Mouse (Mus musculus) limb, embryonic 14.5 days (tissue): ENCODE data around the gene Fuca1. TPM values are rescaled to one million over a fixed set of nuclear protein-coding genes. Genes with fewer than 3 reads are reported as not detected.

ENCODE experiments used
- ATAC-seq: fragments of 200-750 bp; cut with Nextera tagmentation; 2 replicates; pipeline ENCODE4 v1.8.0; 2017; ENCODE audit warnings: low read depth, moderate number of reproducible peaks, moderate TSS enrichment; ENCODE audit not compliant: low FRiP score
- DNase-seq: peaks from one replicate; pipeline ENCODE4 v3.0.0-alpha.2; 2015; ENCODE audit warnings: low spot score
- H3K27ac ChIP-seq: fragments of 300-500 bp; sonication (generic); replicated peaks from 2 replicates; pipeline ENCODE4 v1.5.1; 2014; ENCODE audit warnings: low read depth, mild to moderate bottlenecking, low read length, moderate library complexity, mixed read lengths
- H3K27me3 ChIP-seq: fragments of 300-500 bp; sonication (generic); 2 replicates; pipeline ENCODE4 v1.6.1; 2014; ENCODE audit warnings: low read length, mixed read lengths; ENCODE audit not compliant: control insufficient read depth, insufficient read depth
- H3K36me3 ChIP-seq: fragments of 300-500 bp; sonication (generic); 2 replicates; pipeline ENCODE4 v1.6.1; 2014; ENCODE audit warnings: mild to moderate bottlenecking, low read length, moderate library complexity, mixed read lengths; ENCODE audit not compliant: control insufficient read depth, insufficient read depth
- H3K4me1 ChIP-seq: fragments of 300-500 bp; sonication (generic); 2 replicates; pipeline ENCODE4 v1.6.1; 2014; ENCODE audit warnings: antibody characterized with exemption, low read length, mixed read lengths; ENCODE audit not compliant: control insufficient read depth, insufficient read depth
- H3K4me2 ChIP-seq: fragments of 300-500 bp; sonication (generic); replicated peaks from 2 replicates; pipeline ENCODE4 v1.6.1; 2014; ENCODE audit warnings: low read depth, mild to moderate bottlenecking, low read length, moderate library complexity; ENCODE audit not compliant: severe bottlenecking
- H3K4me3 ChIP-seq: fragments of 300-500 bp; sonication (generic); replicated peaks from 2 replicates; pipeline ENCODE4 v1.5.1; 2014; ENCODE audit warnings: low read length
- H3K9ac ChIP-seq: fragments of 300-500 bp; sonication (generic); 2 replicates; pipeline ENCODE4 v1.6.1; 2014; ENCODE audit warnings: mild to moderate bottlenecking, low read depth, low read length, moderate library complexity; ENCODE audit not compliant: severe bottlenecking
- H3K9me3 ChIP-seq: fragments of 300-500 bp; sonication (generic); 2 replicates; pipeline ENCODE4 v1.6.1; 2016; ENCODE audit warnings: low read length; ENCODE audit not compliant: control insufficient read depth
- POLR2A ChIP-seq: fragments of 200-500 bp; IDR thresholded peaks from 2 replicates; pipeline ENCODE4 v1.8.0; 2012; ENCODE audit warnings: inconsistent platforms, mild to moderate bottlenecking, moderate library complexity, borderline replicate concordance; ENCODE audit not compliant: insufficient read depth, insufficient read length; ENCODE audit errors: extremely low read depth
- WGBS: fragments of 180-500 bp; shearing (Covaris S2); extraction: QIAGEN DNeasy Blood & Tissue Kit; methylation state at CpG from one replicate; pipeline ENCODE4 v1.1.7; 2014; 5-methylcytosine and 5-hydroxymethylcytosine counted together
- polyA plus RNA-seq, 2 experiments: library from polyadenylated mRNA; depleted of rRNA in 1 of 2; stranded (reverse) in 1 of 2; unstranded in 1 of 2; fragments of >200 nt; fragmentation: Nextera tagmentation in 1 of 2; extraction: Ambion mirVana in 1 of 2; gene quantifications; 2 replicates each; pipeline versions ENCODE4 v1.2.1 to v1.2.3; 2012 to 2014

Fuca1 gene
- polyA plus RNA-seq, 2 experiments: 50.1 to 80.8 TPM

GRCm38 (mm10) chr4:135969070-135969750 lies 48.7 kb downstream of the Fuca1 start:
- TF ChIP-seq POLR2A: no peak
- 92% methylated on average over 13 of the region's 13 CpGs for WGBS
- ATAC-seq: no peak
- H3K27me3 ChIP-seq: no peaks in the 10 kb centered on the region
- peaks cover 13% of the 10 kb centered on the region for H3K4me1 ChIP-seq
- H3K36me3 ChIP-seq: peaks cover 51% of the 10 kb centered on the region
- H3K9me3 ChIP-seq: no peaks in the 10 kb centered on the region
- no peak overlapping the region for H3K27ac ChIP-seq
- H3K9ac ChIP-seq: no peak overlapping the region
- no peak overlapping the region for H3K4me2 ChIP-seq
- no peak for DNase-seq
- no peak overlapping the region for H3K4me3 ChIP-seq

- no peak for TF ChIP-seq POLR2A
- Histone ChIP-seq H3K27me3 (no peaks in the 10 kb centered on the region), H3K4me3 (no peak overlapping the region), H3K9ac (no peak overlapping the region), H3K9me3 (no peaks in the 10 kb centered on the region), H3K36me3 (peaks cover 62% of the 10 kb centered on the region), H3K27ac (no peak overlapping the region), H3K4me2 (no peak overlapping the region), H3K4me1 (peaks cover 7% of the 10 kb centered on the region)
- DNase-seq (no peak), ATAC-seq (no peak)
- 86% methylated on average over 11 of the region's 11 CpGs for WGBS
Observed at GRCm38 (mm10) chr4:135970585-135970984, 50.0 kb downstream of the Fuca1 start.

DNA sequence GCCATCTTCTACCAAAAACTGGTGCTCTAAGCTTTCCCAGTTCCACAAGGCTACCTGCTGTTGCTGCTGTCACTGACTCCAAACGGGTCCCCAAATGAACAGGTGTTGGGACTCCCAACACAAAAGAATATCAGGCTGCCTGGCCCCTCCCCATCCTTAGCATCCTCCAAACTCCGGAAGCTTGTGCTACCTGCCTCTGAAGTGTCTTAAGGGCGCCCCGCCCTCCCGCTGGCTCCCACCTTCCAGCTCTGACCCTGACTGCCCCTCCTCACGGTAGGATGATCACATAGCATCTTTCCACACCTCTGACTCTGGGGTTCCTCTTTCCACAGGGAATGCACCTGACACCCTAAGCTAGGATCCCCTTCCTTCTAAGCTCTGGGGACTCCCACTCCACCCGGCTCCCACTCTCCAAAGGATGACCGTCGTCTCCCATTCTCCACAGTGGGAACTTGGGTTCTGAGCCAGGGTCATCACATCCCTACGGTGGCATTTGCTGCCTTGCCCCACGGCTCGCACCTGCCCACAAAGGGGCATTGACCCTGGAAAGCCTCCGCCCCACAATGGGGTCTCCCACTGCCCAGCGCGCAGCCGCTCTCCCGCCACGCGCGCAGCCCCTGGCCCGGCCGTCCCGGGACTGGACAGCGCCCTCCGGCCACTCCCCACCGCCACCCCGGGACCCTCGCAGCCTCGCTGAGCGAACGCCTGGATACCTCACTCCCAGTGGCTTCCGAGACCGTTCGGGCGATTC lies 51.4 kb downstream of the Fuca1 start:
- H3K4me1 ChIP-seq: peaks cover 7% of the 10 kb centered on the region

DNA sequence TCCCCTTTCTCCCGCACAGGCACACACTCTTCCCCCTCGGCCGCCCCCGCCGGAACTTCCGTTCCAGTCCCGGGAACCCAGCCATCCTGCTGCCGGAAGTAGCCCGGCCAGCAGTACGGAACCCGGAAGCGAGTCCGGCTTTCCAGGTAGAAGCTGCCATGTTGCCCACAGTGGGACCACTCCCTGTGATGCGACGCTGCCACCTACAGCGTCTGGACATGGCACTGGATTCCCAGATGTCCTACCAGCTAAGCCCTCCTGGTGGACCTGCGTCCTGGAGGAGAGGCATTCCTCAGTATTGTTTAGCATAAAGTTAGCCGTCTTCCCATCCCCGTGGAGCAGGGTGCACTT lies 52.0 kb downstream of the Fuca1 start, which contains the start of gene Lypla2:
Gene Lypla2 (minus strand): TSS at position 71 of the 351 bp plus-strand sequence.
- 2% methylated on average over 19 of the region's 19 CpGs for whole genome bisulfite sequencing
- Histone ChIP-seq H3K9ac (peak within 1 kb of the TSS; percentile 87), H3K36me3 (peaks cover 61% of the 10 kb centered on the region)

More for the DNA sequence above, 51.4 kb downstream of the Fuca1 start:
- DNase-seq: no peak
- Histone ChIP-seq H3K27ac (no peak overlapping the region), H3K9me3 (no peaks in the 10 kb centered on the region), H3K9ac (peak overlapping the region; percentile 87), H3K4me2 (peak overlapping the region; percentile 91), H3K36me3 (peaks cover 63% of the 10 kb centered on the region), H3K4me3 (peak overlapping the region; percentile 98), H3K27me3 (no peaks in the 10 kb centered on the region)
- TF ChIP-seq POLR2A: no peak
- under 1% methylated on average over 27 of the region's 35 CpGs for WGBS
- peak; percentile 45 for ATAC-seq

GRCm38 (mm10) chr4:135972911-135973811 lies 52.6 kb downstream of the Fuca1 start:
- ATAC-seq (no peak), DNase-seq (no peak)
- H3K4me3 ChIP-seq: peak overlapping the region; percentile 98
- TF ChIP-seq POLR2A: no peak
- no peaks in the 10 kb centered on the region for H3K27me3 ChIP-seq
- H3K27ac ChIP-seq: no peak overlapping the region
- H3K9ac ChIP-seq: peak overlapping the region; percentile 87; the same call in 1 of the 2 replicates
- H3K4me2 ChIP-seq: peak overlapping the region; percentile 91
- H3K9me3 ChIP-seq: no peaks in the 10 kb centered on the region
- 70% methylated on average over 13 of the region's 13 CpGs for WGBS
- H3K36me3 ChIP-seq: peaks cover 58% of the 10 kb centered on the region
- peaks cover 7% of the 10 kb centered on the region for H3K4me1 ChIP-seq

More for the DNA sequence above, 52.0 kb downstream of the Fuca1 start, which contains the start of gene Lypla2:
- ATAC-seq (peak; percentile 81), DNase-seq (peak; percentile 83)
- Histone ChIP-seq H3K9me3 (no peaks in the 10 kb centered on the region), H3K27me3 (no peaks in the 10 kb centered on the region), H3K4me3 (peak within 1 kb of the TSS; percentile 98), H3K27ac (no peak within 1 kb of the TSS), H3K4me2 (peak within 1 kb of the TSS; percentile 91), H3K4me1 (peaks cover 7% of the 10 kb centered on the region)
- TF ChIP-seq POLR2A: 0 out of 2 replicates have a peak, but pooled peaks have one; percentile 56
